Mouse (Mus musculus) megakaryocyte, embryonic 14.5 days (primary cell): ENCODE measurements around the gene Gnao1. TPM values are rescaled to one million over a fixed set of nuclear protein-coding genes. Genes with fewer than 3 reads are reported as not detected.
A peak's percentile ranks its signal among the peaks of the same experiment; 100 is the strongest.

Source experiments
- H3K27me3 ChIP-seq: replicated peaks from 2 replicates; pipeline ENCODE3; 2012; ENCODE audit warnings: inconsistent platforms
- H3K36me3 ChIP-seq: replicated peaks from 2 replicates; pipeline ENCODE3; 2012; ENCODE audit warnings: low read length, inconsistent platforms, mixed read lengths
- H3K4me1 ChIP-seq: 2 replicates; pipeline ENCODE4 v1.6.1; 2012; ENCODE audit warnings: inconsistent platforms
- H3K4me3 ChIP-seq: replicated peaks from 2 replicates; pipeline ENCODE3; 2012; ENCODE audit warnings: moderate library complexity, mild to moderate bottlenecking, inconsistent platforms
- H3K9me3 ChIP-seq: 2 replicates; pipeline ENCODE4 v1.6.1; 2012; ENCODE audit warnings: inconsistent platforms
- FLI1 ChIP-seq: IDR thresholded peaks from 2 replicates; pipeline ENCODE4 v1.6.1; 2012; ENCODE audit warnings: low read length, inconsistent platforms, mixed read lengths
- GATA1 ChIP-seq: IDR thresholded peaks from 3 replicates; pipeline ENCODE4 v1.6.1; 2012; ENCODE audit warnings: mixed read lengths, low read length, inconsistent platforms, borderline replicate concordance
- polyA plus RNA-seq: library from polyadenylated mRNA; stranded (reverse); fragments of >175 nt; gene quantifications from 2 replicates; pipeline ENCODE4 v1.2.3, GENCODE M21; 2012; ENCODE audit warnings: low replicate concordance; ENCODE audit not compliant: insufficient read depth

Gnao1 gene
- polyA plus RNA-seq, 1 experiment: not detected

GRCm38 (mm10) chr8:93864064-93864463 is 54.3 kb downstream of the Gnao1 start:
- H3K36me3 ChIP-seq: no peaks in the 10 kb centered on the region
- TF ChIP-seq GATA1 (no peak), FLI1 (no peak)
- H3K27me3 ChIP-seq: no peaks in the 10 kb centered on the region
- no peak overlapping the region for H3K4me3 ChIP-seq
- H3K9me3 ChIP-seq: no peaks in the 10 kb centered on the region
- H3K4me1 ChIP-seq: no peaks in the 10 kb centered on the region

DNA sequence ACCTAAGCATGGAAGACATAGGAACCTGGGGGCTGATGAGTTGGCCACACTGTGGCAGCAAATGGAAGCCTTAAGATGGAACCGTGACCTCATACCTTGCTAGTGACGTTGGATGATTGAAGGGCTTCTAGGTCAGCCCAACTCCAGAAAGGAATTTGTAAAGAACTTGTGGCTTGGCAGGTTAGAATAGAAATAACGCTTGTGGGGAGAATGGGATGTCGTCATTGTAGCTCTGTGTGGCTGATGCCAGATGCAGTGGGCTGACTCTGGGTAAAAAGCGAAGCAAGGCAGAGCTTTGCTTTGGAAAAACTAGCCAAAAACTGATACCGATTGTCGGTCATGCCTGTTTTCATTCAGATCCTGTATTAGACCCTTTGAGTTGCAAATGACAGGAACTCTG is 56.5 kb downstream of the Gnao1 start:
- Histone ChIP-seq H3K27me3 (no peaks in the 10 kb centered on the region), H3K36me3 (no peaks in the 10 kb centered on the region), H3K4me3 (no peak overlapping the region), H3K4me1 (no peaks in the 10 kb centered on the region), H3K9me3 (no peaks in the 10 kb centered on the region)
- no peak for TF ChIP-seq GATA1
- TF ChIP-seq FLI1: no peak

- Histone ChIP-seq H3K36me3 (no peaks in the 10 kb centered on the region), H3K9me3 (peaks cover 5% of the 10 kb centered on the region; the same call in 1 of the 2 replicates), H3K27me3 (no peaks in the 10 kb centered on the region), H3K4me1 (no peaks in the 10 kb centered on the region), H3K4me3 (no peak overlapping the region)
- TF ChIP-seq FLI1: no peak
- TF ChIP-seq GATA1: no peak
Observed at GRCm38 (mm10) chr8:93868486-93869221, 58.9 kb downstream of the Gnao1 start.

- H3K36me3 ChIP-seq: no peaks in the 10 kb centered on the region
- H3K27me3 ChIP-seq: no peaks in the 10 kb centered on the region
- no peak overlapping the region for H3K4me3 ChIP-seq
- H3K9me3 ChIP-seq: peaks cover 5% of the 10 kb centered on the region; the same call in 1 of the 2 replicates
- no peaks in the 10 kb centered on the region for H3K4me1 ChIP-seq
- TF ChIP-seq FLI1 (no peak), GATA1 (no peak)
Observed at GRCm38 (mm10) chr8:93871275-93871674, 61.5 kb downstream of the Gnao1 start.

DNA sequence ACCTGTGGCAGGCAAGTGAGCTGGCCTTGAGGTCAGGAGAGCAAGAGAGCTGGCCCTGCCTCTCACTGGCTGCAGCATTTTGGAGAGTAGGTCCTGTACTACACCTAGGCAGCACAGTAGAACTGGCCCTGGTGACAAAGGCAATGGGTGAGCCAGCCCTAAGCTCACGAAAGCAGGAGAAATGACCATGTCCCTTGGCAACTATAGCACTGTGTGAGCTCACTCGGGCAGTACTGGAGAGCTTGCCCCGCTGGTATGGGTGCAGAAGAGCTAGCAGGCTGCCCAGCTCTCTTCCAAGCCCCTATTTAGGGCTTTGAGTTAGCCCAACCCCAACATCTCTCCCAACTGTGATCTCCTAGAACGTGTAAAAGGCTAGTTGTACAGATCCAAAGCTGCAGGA is 68.6 kb downstream of the Gnao1 start:
- Histone ChIP-seq H3K9me3 (0 out of 2 replicates have a peak, but pooled peaks cover 4% of the 10 kb centered on the region), H3K4me1 (no peaks in the 10 kb centered on the region), H3K27me3 (peaks cover 2% of the 10 kb centered on the region), H3K4me3 (peak overlapping the region; percentile 15), H3K36me3 (no peaks in the 10 kb centered on the region)
- TF ChIP-seq GATA1: no peak
- TF ChIP-seq FLI1: no peak

DNA sequence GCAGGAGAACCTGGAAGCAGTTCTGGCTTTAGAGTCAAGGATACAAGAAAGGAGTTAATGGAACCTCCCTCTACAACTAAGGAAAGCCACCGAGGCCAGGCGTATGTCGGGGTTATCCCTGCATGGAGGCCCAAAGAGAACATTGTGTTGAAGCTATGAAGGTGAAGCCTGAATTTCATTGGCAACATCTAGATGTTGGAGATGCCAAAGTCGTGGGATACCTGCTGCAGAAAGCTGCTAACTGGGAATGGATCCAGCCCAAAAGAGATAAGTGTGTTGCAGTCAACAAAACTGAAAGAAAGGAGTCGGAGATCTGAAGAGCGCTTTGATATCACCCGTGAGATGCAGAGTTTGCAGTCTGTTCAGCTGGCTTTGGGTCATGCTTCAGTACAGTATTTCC is 70.2 kb downstream of the Gnao1 start:
- Histone ChIP-seq H3K4me3 (no peak overlapping the region), H3K36me3 (no peaks in the 10 kb centered on the region), H3K9me3 (0 out of 2 replicates have a peak, but pooled peaks cover 4% of the 10 kb centered on the region), H3K4me1 (no peaks in the 10 kb centered on the region), H3K27me3 (peaks cover 2% of the 10 kb centered on the region)
- TF ChIP-seq GATA1: no peak
- no peak for TF ChIP-seq FLI1

DNA sequence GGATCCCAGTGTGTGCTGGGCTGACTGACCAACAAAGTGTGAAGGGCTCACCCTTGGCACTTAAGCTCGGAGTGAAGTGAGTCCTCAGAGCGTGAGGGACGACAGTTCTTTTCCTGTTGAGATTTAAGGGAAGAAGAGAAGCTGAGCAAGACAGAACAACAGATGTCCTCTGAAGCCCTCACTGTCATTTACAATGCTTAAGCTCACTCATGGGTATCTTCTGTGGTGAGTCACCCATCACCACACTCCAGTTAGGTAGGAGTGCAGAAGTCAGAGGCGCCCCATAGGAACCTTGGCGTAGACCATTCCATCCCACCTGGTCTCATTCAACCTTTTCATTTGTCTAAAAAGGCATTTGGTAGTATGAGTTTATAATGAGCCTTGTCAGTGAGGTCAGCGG is 71.6 kb downstream of the Gnao1 start:
- H3K27me3 ChIP-seq: peaks cover 2% of the 10 kb centered on the region
- no peaks in the 10 kb centered on the region for H3K4me1 ChIP-seq
- H3K4me3 ChIP-seq: no peak overlapping the region
- no peaks in the 10 kb centered on the region for H3K36me3 ChIP-seq
- H3K9me3 ChIP-seq: 0 out of 2 replicates have a peak, but pooled peaks cover 4% of the 10 kb centered on the region
- TF ChIP-seq GATA1: no peak
- TF ChIP-seq FLI1: no peak

DNA sequence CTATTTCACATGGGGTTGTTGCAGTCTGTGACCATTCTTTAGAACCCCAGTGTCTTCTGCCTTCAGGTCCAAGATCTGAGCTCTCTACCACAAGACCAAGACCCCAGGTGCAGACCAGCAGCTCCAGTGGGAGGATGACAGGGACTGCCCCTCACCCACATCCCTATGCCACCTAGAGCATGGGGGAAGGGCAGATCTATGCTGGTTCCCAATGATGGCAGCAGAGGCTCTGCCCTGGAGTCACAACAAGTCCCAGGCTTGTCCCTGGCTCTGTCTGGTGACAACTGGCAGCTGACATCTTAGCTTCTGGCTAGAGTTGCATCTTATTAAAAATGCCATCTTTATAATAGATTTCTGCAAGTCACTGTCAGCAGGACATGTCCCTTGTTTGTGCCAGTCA is 73.5 kb downstream of the Gnao1 start:
- Histone ChIP-seq H3K4me1 (no peaks in the 10 kb centered on the region), H3K27me3 (peaks cover 1% of the 10 kb centered on the region), H3K36me3 (no peaks in the 10 kb centered on the region), H3K4me3 (no peak overlapping the region), H3K9me3 (0 out of 2 replicates have a peak, but pooled peaks cover 3% of the 10 kb centered on the region)
- TF ChIP-seq GATA1 (no peak), FLI1 (no peak)

GRCm38 (mm10) chr8:93883771-93884170 is 74.0 kb downstream of the Gnao1 start:
- TF ChIP-seq GATA1 (no peak), FLI1 (no peak)

DNA sequence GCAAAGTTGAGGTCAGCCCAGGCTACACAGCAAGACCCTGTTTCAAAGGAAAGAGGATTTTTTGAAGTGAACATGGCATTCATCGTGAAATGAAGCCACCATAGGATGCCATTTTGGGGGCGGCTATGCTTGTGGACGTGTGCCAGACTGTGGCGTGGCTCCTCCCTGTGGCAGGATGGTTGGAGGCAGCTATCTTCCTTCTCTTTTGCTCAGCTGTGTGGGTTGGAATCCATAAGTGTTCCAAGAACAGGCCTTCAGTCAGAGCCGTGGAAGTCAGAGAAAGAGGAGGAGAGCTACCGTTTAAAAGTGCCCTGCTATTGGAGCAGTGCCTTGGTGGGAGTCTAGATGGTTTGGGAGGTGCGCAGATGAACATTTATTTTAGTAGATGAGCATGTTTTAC is 74.5 kb downstream of the Gnao1 start:
- no peak overlapping the region for H3K4me3 ChIP-seq
- TF ChIP-seq FLI1: no peak
- TF ChIP-seq GATA1: no peak
- no peaks in the 10 kb centered on the region for H3K27me3 ChIP-seq
- no peaks in the 10 kb centered on the region for H3K36me3 ChIP-seq
- H3K4me1 ChIP-seq: no peaks in the 10 kb centered on the region
- H3K9me3 ChIP-seq: no peaks in the 10 kb centered on the region

More at GRCm38 (mm10) chr8:93883771-93884170, 74.0 kb downstream of the Gnao1 start:
- no peaks in the 10 kb centered on the region for H3K9me3 ChIP-seq
- H3K27me3 ChIP-seq: no peaks in the 10 kb centered on the region
- H3K4me1 ChIP-seq: no peaks in the 10 kb centered on the region
- no peak overlapping the region for H3K4me3 ChIP-seq
- H3K36me3 ChIP-seq: no peaks in the 10 kb centered on the region
